Mouse (Mus musculus) heart, postnatal 25 days (tissue): Measurements from ENCODE around the gene Olfr584. TPM values are rescaled to one million over a fixed set of nuclear protein-coding genes. Genes with fewer than 3 reads are reported as not detected.

Experiments used
- DNase-seq: peaks from one replicate; pipeline ENCODE4 v3.0.0; 2022; ENCODE audit warnings: low spot score
- intact Hi-C: fragments of 180-260 bp; cut with DNase I; formaldehyde crosslinking; loops from one replicate; pipeline ENCODE4 v1.15.1; 2025
- total RNA-seq, 2 experiments: library from RNA; stranded (reverse); gene quantifications; 2 replicates each; pipeline ENCODE4 v1.2.3; 2021

The Olfr584 gene
- not detected for total RNA-seq

DNA sequence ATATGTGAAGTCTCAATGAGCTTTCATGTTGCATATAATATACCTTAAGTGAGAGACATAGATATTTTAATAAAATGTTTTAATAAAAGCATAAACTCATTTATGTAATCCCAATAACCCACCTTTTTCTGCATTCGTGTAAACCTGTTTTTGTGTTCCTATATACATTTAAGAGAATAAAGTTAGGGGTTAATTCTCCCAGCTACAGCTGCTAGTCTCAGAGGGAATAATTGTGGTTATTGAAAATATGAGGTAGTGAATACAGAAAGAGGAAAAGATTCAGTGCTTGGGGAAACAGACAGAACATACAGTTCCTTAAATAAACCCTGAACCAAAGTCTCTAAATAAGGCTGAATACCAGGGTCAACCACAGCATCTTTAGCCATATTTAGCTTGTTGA, at the start of gene Olfr584:
Olfr584 (plus strand) TSS at position 301 of the 400 bp plus-strand sequence.
- intact Hi-C loops = no loop called here
- no peak for DNase-seq

DNA sequence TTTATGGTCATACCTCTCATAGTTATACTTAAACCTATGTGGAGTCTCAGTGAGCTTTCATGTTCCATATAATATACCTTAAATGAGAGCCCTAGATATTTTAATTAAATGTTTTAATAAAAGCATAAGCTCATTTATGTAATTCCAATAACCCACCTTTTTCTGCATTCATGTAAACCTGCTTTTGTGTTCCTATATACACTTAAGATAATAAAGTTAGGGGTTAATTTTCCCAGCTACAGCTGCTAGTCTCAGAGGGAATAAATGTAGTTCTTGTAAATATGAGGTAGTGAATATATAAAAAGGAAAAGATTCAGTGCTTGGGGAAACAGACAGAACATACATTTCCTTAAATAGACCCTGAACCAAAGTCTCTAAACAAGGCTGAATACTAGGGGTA, 44.0 kb upstream of the Olfr584 start, which contains the start of gene Olfr582:
Olfr582 (plus strand) TSS at position 301 of the 400 bp plus-strand sequence.
- intact Hi-C loops = no loop called here
- no peak for DNase-seq

DNA sequence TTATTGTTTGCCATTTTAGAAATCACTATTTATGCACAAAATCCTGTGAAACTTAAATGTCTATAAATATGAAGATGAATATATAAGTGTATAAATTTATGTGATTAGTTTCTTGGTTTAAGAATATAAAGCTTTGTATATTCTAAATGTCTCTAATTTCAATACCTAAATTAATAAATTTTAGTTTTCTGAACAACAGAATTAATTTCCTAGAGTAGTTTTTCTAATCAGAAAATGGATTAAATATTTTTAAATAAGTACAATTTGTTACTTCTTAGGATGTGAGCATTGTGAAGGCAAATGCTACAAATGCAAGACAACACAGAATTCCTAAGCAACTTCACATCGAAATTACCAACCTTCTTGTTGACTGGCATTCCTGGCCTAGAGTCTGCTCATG, 30.7 kb upstream of the Olfr584 start, which contains the start of gene Olfr583:
Olfr583 (plus strand) TSS at position 301 of the 400 bp plus-strand sequence.
- intact Hi-C loops = loop anchor here (5.0 kb wide), 1 partner anchor 194 kb away; the partner anchor contains the start of gene Olfr566
- no peak for DNase-seq

DNA sequence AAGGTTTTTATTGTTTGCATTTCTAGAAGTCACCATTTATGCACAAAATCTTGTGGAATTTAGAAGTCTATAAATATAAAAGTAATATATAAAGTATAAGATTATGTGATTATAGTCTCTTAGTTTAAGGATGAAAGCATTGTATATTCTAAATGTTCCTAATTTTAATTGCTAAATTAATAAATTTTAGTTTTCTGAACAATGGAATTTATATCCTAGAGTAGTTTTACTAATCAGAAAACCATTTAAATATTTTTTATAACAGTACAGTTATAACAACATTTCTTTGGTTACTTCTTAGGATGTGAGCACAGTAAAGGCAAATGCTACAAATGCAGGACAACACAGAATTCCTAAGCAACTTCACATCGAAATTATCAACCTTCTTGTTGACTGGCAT, 15.7 kb downstream of the Olfr584 start, which contains the start of gene Olfr585:
Olfr585 (plus strand) TSS at position 301 of the 400 bp plus-strand sequence.
- DNase-seq = no peak
- intact Hi-C loops = no loop called here

DNA sequence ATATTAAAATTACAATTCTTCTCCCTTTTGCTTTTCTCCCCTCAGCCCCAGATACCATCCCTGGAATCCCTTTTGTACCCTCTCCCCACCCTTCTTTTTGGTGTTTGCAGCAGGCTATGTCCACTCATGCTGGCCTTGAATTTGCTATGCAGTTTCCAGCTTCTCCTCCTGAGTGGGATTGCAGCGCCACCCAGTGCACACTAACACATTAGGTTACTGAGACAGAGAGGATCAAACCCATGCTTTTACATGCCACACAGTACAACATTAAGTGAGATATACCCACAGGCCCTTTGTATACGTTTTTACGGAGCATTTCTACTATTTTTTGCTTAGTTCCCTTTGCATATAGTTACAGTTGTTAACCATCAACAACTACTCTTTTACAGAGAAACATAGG, 37.7 kb downstream of the Olfr584 start:
- intact Hi-C loops = no loop called here

DNA sequence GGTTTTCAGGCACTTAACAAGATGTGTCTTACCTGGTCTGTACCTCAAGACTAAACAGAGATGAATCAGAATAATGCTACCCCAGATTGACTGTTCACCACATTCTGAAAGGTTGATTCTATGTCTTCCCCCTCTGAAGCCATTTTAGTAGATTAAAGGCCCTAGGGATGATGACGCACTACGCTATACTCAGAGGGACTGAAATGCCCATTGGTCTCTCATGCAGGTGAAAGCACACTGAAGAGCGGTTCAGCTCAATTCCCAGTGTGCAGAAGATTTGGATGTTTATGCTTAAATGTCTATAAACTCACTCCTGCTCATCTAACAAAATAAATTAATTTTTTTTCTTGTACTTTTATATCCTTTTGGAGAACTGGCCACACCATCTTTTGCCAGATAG, 43.9 kb downstream of the Olfr584 start, which contains the start of gene Olfr586:
Olfr586 (minus strand) TSS at position 101 of the 400 bp plus-strand sequence.
- intact Hi-C loops = no loop called here
- no peak for DNase-seq

More for the DNA sequence above, 37.7 kb downstream of the Olfr584 start:
- DNase-seq = no peak

Other genes starting within 250 kb of the Olfr584 start
- gene Olfr566, start 223.1 kb upstream of the Olfr584 start, total RNA-seq = not detected
- not detected for gene Olfr568, start 204.8 kb upstream of the Olfr584 start, total RNA-seq
- not detected for gene Olfr569, start 191.0 kb upstream of the Olfr584 start, total RNA-seq
- not detected for gene Olfr570, start 187.3 kb upstream of the Olfr584 start, total RNA-seq
- not detected for gene Olfr571, start 164.3 kb upstream of the Olfr584 start, total RNA-seq
- not detected for gene Olfr572, start 157.5 kb upstream of the Olfr584 start, total RNA-seq
- gene Olfr573-ps1, start 139.3 kb upstream of the Olfr584 start, total RNA-seq = not detected
- not detected for gene Olfr574, start 133.4 kb upstream of the Olfr584 start, total RNA-seq
- gene Olfr575, start 123.1 kb upstream of the Olfr584 start, total RNA-seq = not detected
- not detected for gene Olfr576, start 119.2 kb upstream of the Olfr584 start, total RNA-seq
- gene Olfr577, start 105.9 kb upstream of the Olfr584 start, total RNA-seq = not detected
- not detected for gene Olfr578, start 92.6 kb upstream of the Olfr584 start, total RNA-seq
- gene Olfr582, start 43.9 kb upstream of the Olfr584 start, total RNA-seq = not detected
- gene Olfr583, start 30.6 kb upstream of the Olfr584 start, total RNA-seq = not detected
- not detected for gene Olfr585, start 15.8 kb downstream of the Olfr584 start, total RNA-seq
- gene Olfr586, start 43.8 kb downstream of the Olfr584 start, total RNA-seq = not detected
- not detected for gene Olfr588-ps1, start 59.0 kb downstream of the Olfr584 start, total RNA-seq
- gene Olfr589, start 74.5 kb downstream of the Olfr584 start, total RNA-seq = not detected
- not detected for gene Olfr591, start 96.5 kb downstream of the Olfr584 start, total RNA-seq
- gene Olfr592, start 102.9 kb downstream of the Olfr584 start, total RNA-seq = not detected
- not detected for gene Olfr593, start 130.0 kb downstream of the Olfr584 start, total RNA-seq
- gene Olfr594, start 135.1 kb downstream of the Olfr584 start, total RNA-seq = not detected
- not detected for gene Usp17ld, start 170.6 kb downstream of the Olfr584 start, total RNA-seq
- not detected for gene Olfr596, start 223.8 kb downstream of the Olfr584 start, total RNA-seq
- not detected for gene Olfr597, start 234.4 kb downstream of the Olfr584 start, total RNA-seq
- gene Olfr598, start 241.7 kb downstream of the Olfr584 start, total RNA-seq = not detected